Comparison of ENCODE assay signal across 8 mouse cellular contexts in the genomic region with DNA sequence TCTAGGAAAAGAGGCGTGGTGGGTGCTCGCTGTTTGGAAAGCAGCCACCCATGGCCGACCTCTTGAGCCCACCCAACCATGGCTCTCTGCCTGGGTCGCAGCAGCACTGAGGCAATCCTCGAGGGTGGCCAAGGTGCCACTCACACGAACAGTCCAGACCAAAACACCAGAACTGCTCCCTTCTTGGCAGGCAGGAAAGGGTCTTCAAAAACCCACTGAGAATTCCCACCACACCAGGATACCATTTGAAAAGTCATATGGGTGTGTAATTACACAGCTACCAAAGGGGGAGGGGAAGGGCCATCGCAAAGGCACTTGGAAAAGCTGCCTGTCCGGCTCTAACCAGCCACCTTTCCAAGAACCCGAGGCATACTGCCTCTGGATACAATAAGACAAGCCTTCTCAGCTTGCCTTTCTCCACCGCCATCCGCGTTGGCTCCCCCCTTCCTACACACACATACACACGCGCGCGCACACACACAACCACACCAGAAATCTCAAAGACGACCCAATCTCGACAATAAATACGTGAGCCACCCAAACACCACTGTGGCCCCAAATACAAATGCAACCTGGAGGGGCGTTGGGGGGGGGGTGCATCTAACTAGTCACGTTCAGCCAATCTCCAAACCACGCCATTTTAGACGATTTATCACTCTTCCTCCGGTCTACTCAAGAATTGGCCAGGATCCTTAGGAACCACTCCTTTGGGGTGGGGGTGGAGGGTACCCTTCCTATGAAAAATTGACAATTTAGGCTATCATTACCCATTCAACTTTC. TPM values are rescaled to one million over a fixed set of nuclear protein-coding genes. Genes with fewer than 3 reads are reported as not detected.
DNase-seq lines count a peak whose midpoint lies in the region; ATAC-seq lines count a peak whose summit lies in the region.

No protein-coding gene starts in this region.

- H3K9me3 ChIP-seq in hindbrain, embryonic 15.5 days, result no peaks in the 10 kb centered on the region

- H3K9ac ChIP-seq in hindbrain, embryonic 15.5 days, result peak overlapping the region; percentile 100

- H3K36me3 ChIP-seq in hindbrain, embryonic 15.5 days, result 0 out of 2 replicates have a peak, but pooled peaks cover 10% of the 10 kb centered on the region

- peak overlapping the region; percentile 59; the same call in 1 of the 2 replicates for H3K4me2 ChIP-seq in hindbrain, embryonic 15.5 days

- peak; percentile 76 for DNase-seq in NIH3T3 (ENCODE audit: low read depth)
- DNase-seq in cerebellum, adult 9-10 months, result peak; percentile 69
- DNase-seq in frontal cortex, postnatal 14 days (ENCODE audit: low spot score in 2 of 2), result peak; percentile 57 to 63
- DNase-seq in left cerebral cortex, adult 11 months (ENCODE audit: low spot score), result peak; percentile 39
- peak; percentile 42 for DNase-seq in lung, postnatal 25 days (ENCODE audit: low spot score)
- DNase-seq in right cerebral cortex, adult 2 months (ENCODE audit: low spot score in 2 of 2), result peak; percentile 65 to 74
- peak; percentile 35 for DNase-seq in urinary bladder, postnatal 25 days (ENCODE audit: low spot score)

- H3K4me3 ChIP-seq in hindbrain, embryonic 15.5 days, result peak overlapping the region; percentile 91

- H3K27me3 ChIP-seq in hindbrain, embryonic 15.5 days, result no peaks in the 10 kb centered on the region

- H3K27ac ChIP-seq in hindbrain, embryonic 15.5 days (replicated peaks), result peak overlapping the region; percentile 100

- no peak for ATAC-seq in hindbrain, embryonic 15.5 days (ENCODE audit: low FRiP score, low read depth)

- under 1% methylated on average over 24 of the region's 24 CpGs for WGBS in hindbrain, embryonic 15.5 days

- peaks cover 23% of the 10 kb centered on the region for H3K4me1 ChIP-seq in hindbrain, embryonic 15.5 days (replicated peaks)

RNA-seq across cellular contexts. Expression of gene Marcks, which starts 1.0 kb away (rescaled TPM):
- 178 and 197 TPM in 2 replicates for polyA plus RNA-seq in hindbrain, embryonic 15.5 days (2015; fragmentation: Nextera tagmentation; extraction: Ambion mirVana)
